Mouse (Mus musculus) lung, postnatal 0 days (tissue): ENCODE measurements at regions not wholly inside any gene's neighbourhood (a gene's known extent, or its start where the extent isn't known, plus 50 kb on each side); places are given as distances from the start of the nearest gene placed in this dataset.

Source experiments
- ATAC-seq: fragments of 200-750 bp; cut with Nextera tagmentation; 2 replicates; pipeline ENCODE4 v1.8.0; 2017; ENCODE audit warnings: moderate library complexity
- DNase-seq: peaks from one replicate; pipeline ENCODE4 v3.0.0-alpha.2; 2016; ENCODE audit warnings: low spot score
- H3K27ac ChIP-seq: fragments of 300-500 bp; sonication (generic); 2 replicates; pipeline ENCODE4 v1.5.1; 2014; ENCODE audit warnings: antibody characterized with exemption, mild to moderate bottlenecking, low read length, mixed read lengths
- H3K27me3 ChIP-seq: fragments of 300-500 bp; sonication (generic); replicated peaks from 2 replicates; pipeline ENCODE4 v1.6.1; 2014; ENCODE audit warnings: low read length, mixed read lengths; ENCODE audit not compliant: insufficient read depth
- H3K36me3 ChIP-seq: fragments of 300-500 bp; sonication (generic); 2 replicates; pipeline ENCODE4 v1.6.1; 2014; ENCODE audit warnings: low read length, mixed read lengths; ENCODE audit not compliant: insufficient read depth
- H3K4me1 ChIP-seq: fragments of 300-500 bp; sonication (generic); 2 replicates; pipeline ENCODE4 v1.6.1; 2014; ENCODE audit warnings: antibody characterized with exemption, low read depth, low read length, mixed read lengths; ENCODE audit not compliant: insufficient read depth
- H3K4me2 ChIP-seq: fragments of 300-500 bp; sonication (generic); replicated peaks from 2 replicates; pipeline ENCODE4 v1.6.1; 2014; ENCODE audit warnings: low read depth, mild to moderate bottlenecking, low read length, moderate library complexity, mixed read lengths
- H3K4me3 ChIP-seq: fragments of 300-500 bp; sonication (generic); 2 replicates; pipeline ENCODE4 v1.5.1; 2014; ENCODE audit warnings: low read depth, low read length
- H3K9ac ChIP-seq: fragments of 300-500 bp; sonication (generic); replicated peaks from 2 replicates; pipeline ENCODE4 v1.6.1; 2014; ENCODE audit warnings: low read depth, mild to moderate bottlenecking
- H3K9me3 ChIP-seq: fragments of 300-500 bp; sonication (generic); 2 replicates; pipeline ENCODE4 v1.6.1; 2016; ENCODE audit warnings: low read length, mixed read lengths
- CTCF ChIP-seq: IDR thresholded peaks from 2 replicates; pipeline ENCODE4 v1.5.1; 2016; ENCODE audit warnings: antibody characterized with exemption, mild to moderate bottlenecking
- EP300 ChIP-seq: IDR thresholded peaks from 2 replicates; pipeline ENCODE4 v1.6.1; 2016; ENCODE audit warnings: antibody characterized with exemption, mild to moderate bottlenecking, control low read depth
- WGBS: fragments of 180-500 bp; shearing (Covaris S2); extraction: QIAGEN DNeasy Blood & Tissue Kit; methylation state at CpG from one replicate; pipeline ENCODE4 v1.1.7; 2014; 5-methylcytosine and 5-hydroxymethylcytosine counted together

- no peaks in the 10 kb centered on the region for H3K9me3 ChIP-seq
- no peak overlapping the region for H3K9ac ChIP-seq
- H3K4me1 ChIP-seq, result peaks cover under 1% of the 10 kb centered on the region; the same call in 1 of the 2 replicates
- no peak overlapping the region for H3K4me2 ChIP-seq
- no peak for ATAC-seq
- H3K27ac ChIP-seq, result no peak overlapping the region
- H3K4me3 ChIP-seq, result no peak overlapping the region
- 75% methylated on average over 5 of the region's 5 CpGs for WGBS
- no peaks in the 10 kb centered on the region for H3K36me3 ChIP-seq
- no peaks in the 10 kb centered on the region for H3K27me3 ChIP-seq
- TF ChIP-seq EP300, result no peak
- TF ChIP-seq CTCF, result no peak
- no peak for DNase-seq
Measured at GRCm38 (mm10) chr6:31933364-31933763, 116.7 kb upstream of the 1700012A03Rik start.

GRCm38 (mm10) chr6:31931116-31931515 lies 118.9 kb upstream of the 1700012A03Rik start:
- no peak overlapping the region for H3K4me2 ChIP-seq
- H3K9ac ChIP-seq, result no peak overlapping the region
- no peaks in the 10 kb centered on the region for H3K9me3 ChIP-seq
- no peak overlapping the region for H3K27ac ChIP-seq
- no peaks in the 10 kb centered on the region for H3K36me3 ChIP-seq
- no peak for DNase-seq
- WGBS, result 76% methylated on average over 6 of the region's 6 CpGs
- no peak for TF ChIP-seq CTCF
- no peak for TF ChIP-seq EP300
- no peak for ATAC-seq
- H3K4me3 ChIP-seq, result no peak overlapping the region
- H3K4me1 ChIP-seq, result no peaks in the 10 kb centered on the region
- no peaks in the 10 kb centered on the region for H3K27me3 ChIP-seq

GRCm38 (mm10) chr6:31929165-31929564 lies 120.9 kb upstream of the 1700012A03Rik start:
- Histone ChIP-seq H3K27me3 (no peaks in the 10 kb centered on the region), H3K36me3 (no peaks in the 10 kb centered on the region), H3K9ac (no peak overlapping the region), H3K27ac (no peak overlapping the region), H3K4me3 (no peak overlapping the region), H3K4me2 (no peak overlapping the region), H3K4me1 (no peaks in the 10 kb centered on the region), H3K9me3 (no peaks in the 10 kb centered on the region)
- no peak for ATAC-seq
- TF ChIP-seq EP300 (no peak), CTCF (no peak)
- no peak for DNase-seq
- 89% methylated on average over 2 of the region's 2 CpGs for WGBS

- Histone ChIP-seq H3K36me3 (no peaks in the 10 kb centered on the region), H3K27ac (no peak overlapping the region), H3K4me2 (no peak overlapping the region), H3K27me3 (no peaks in the 10 kb centered on the region), H3K9me3 (no peaks in the 10 kb centered on the region), H3K4me3 (no peak overlapping the region), H3K9ac (no peak overlapping the region), H3K4me1 (no peaks in the 10 kb centered on the region)
- no peak for ATAC-seq
- peak; percentile 8 for DNase-seq
- TF ChIP-seq CTCF (no peak), EP300 (no peak)
- 35% methylated on average over 3 of the region's 3 CpGs for WGBS
Measured at GRCm38 (mm10) chr6:31927181-31927580, 122.9 kb upstream of the 1700012A03Rik start.

- Histone ChIP-seq H3K4me1 (no peaks in the 10 kb centered on the region), H3K4me2 (no peak overlapping the region), H3K36me3 (no peaks in the 10 kb centered on the region), H3K27me3 (no peaks in the 10 kb centered on the region), H3K4me3 (no peak overlapping the region), H3K9ac (no peak overlapping the region), H3K27ac (no peak overlapping the region), H3K9me3 (no peaks in the 10 kb centered on the region)
- no peak for TF ChIP-seq EP300
- TF ChIP-seq CTCF, result no peak
- WGBS, result 77% methylated on average over 2 of the region's 2 CpGs
- no peak for DNase-seq
- ATAC-seq, result no peak
Measured at GRCm38 (mm10) chr6:31924669-31925046, 125.4 kb upstream of the 1700012A03Rik start.

- no peak overlapping the region for H3K9ac ChIP-seq
- 70% methylated on average over 3 of the region's 3 CpGs for WGBS
- TF ChIP-seq EP300 (no peak), CTCF (no peak)
- no peak overlapping the region for H3K4me3 ChIP-seq
- no peak overlapping the region for H3K27ac ChIP-seq
- H3K36me3 ChIP-seq, result no peaks in the 10 kb centered on the region
- ATAC-seq, result no peak
- DNase-seq, result no peak
- H3K4me2 ChIP-seq, result no peak overlapping the region
- no peaks in the 10 kb centered on the region for H3K27me3 ChIP-seq
- H3K9me3 ChIP-seq, result no peaks in the 10 kb centered on the region
- H3K4me1 ChIP-seq, result no peaks in the 10 kb centered on the region
Measured at GRCm38 (mm10) chr6:31923951-31924668, 125.9 kb upstream of the 1700012A03Rik start.
